Mouse (Mus musculus): Measurements from ENCODE around the gene Slc27a2. TPM values are rescaled to one million over a fixed set of nuclear protein-coding genes. Genes with fewer than 3 reads are reported as not detected.

Slc27a2 gene
- polyA plus RNA-seq, 1 experiment = 9.4 TPM

GRCm38 (mm10) chr2:126542211-126542610 is 10.0 kb upstream of the Slc27a2 start:
- H3K27me3 ChIP-seq (ENCODE audit: control insufficient read depth, insufficient read depth, low read length) = no peaks in the 10 kb centered on the region
- 87% methylated on average over 5 of the region's 5 CpGs for WGBS

GRCm38 (mm10) chr2:126545297-126545696 is 6.9 kb upstream of the Slc27a2 start:
- H3K27me3 ChIP-seq (ENCODE audit: control insufficient read depth, insufficient read depth, low read length) = no peaks in the 10 kb centered on the region
- DNase-seq = no peak
- no peak overlapping the region for H3K27ac ChIP-seq (ENCODE audit: insufficient read depth, low read length)
- WGBS = 72% methylated on average over 5 of the region's 5 CpGs
- no peak overlapping the region for H3K4me3 ChIP-seq (replicated peaks; ENCODE audit: insufficient read depth, low read depth, low read length)
- TF ChIP-seq CTCF (IDR thresholded peaks at IDR 0.05; ENCODE audit: borderline replicate concordance, insufficient read depth, low read depth, low read length) (no peak), POLR2A (IDR thresholded peaks at IDR 0.05; ENCODE audit: borderline replicate concordance, insufficient read depth, low read length) (no peak)
- no peaks in the 10 kb centered on the region for H3K4me1 ChIP-seq (ENCODE audit: control insufficient read depth, insufficient read depth, low read length)

More at GRCm38 (mm10) chr2:126542211-126542610, 10.0 kb upstream of the Slc27a2 start:
- no peak overlapping the region for H3K27ac ChIP-seq (ENCODE audit: insufficient read depth, low read length)
- no peak overlapping the region for H3K4me3 ChIP-seq (replicated peaks; ENCODE audit: insufficient read depth, low read depth, low read length)
- no peak for DNase-seq
- no peaks in the 10 kb centered on the region for H3K4me1 ChIP-seq (ENCODE audit: control insufficient read depth, insufficient read depth, low read length)
- TF ChIP-seq CTCF (IDR thresholded peaks at IDR 0.05; ENCODE audit: borderline replicate concordance, insufficient read depth, low read depth, low read length) (no peak), POLR2A (IDR thresholded peaks at IDR 0.05; ENCODE audit: borderline replicate concordance, insufficient read depth, low read length) (no peak)

- Histone ChIP-seq H3K27me3 (ENCODE audit: control insufficient read depth, insufficient read depth, low read length) (no peaks in the 10 kb centered on the region), H3K4me1 (ENCODE audit: control insufficient read depth, insufficient read depth, low read length) (no peaks in the 10 kb centered on the region), H3K4me3 (replicated peaks; ENCODE audit: insufficient read depth, low read depth, low read length) (no peak overlapping the region), H3K27ac (ENCODE audit: insufficient read depth, low read length) (no peak overlapping the region)
- TF ChIP-seq CTCF (IDR thresholded peaks at IDR 0.05; ENCODE audit: borderline replicate concordance, insufficient read depth, low read depth, low read length) (no peak), POLR2A (IDR thresholded peaks at IDR 0.05; ENCODE audit: borderline replicate concordance, insufficient read depth, low read length) (no peak)
- no peak for DNase-seq
- 86% methylated on average over 3 of the region's 3 CpGs for WGBS
Observed at GRCm38 (mm10) chr2:126546392-126546791, 5.8 kb upstream of the Slc27a2 start.

GRCm38 (mm10) chr2:126549681-126550080 is 2.5 kb upstream of the Slc27a2 start:
- no peak overlapping the region for H3K4me3 ChIP-seq (replicated peaks; ENCODE audit: insufficient read depth, low read depth, low read length)
- DNase-seq = no peak
- H3K4me1 ChIP-seq (ENCODE audit: control insufficient read depth, insufficient read depth, low read length) = 0 out of 2 replicates have a peak, but pooled peaks cover 2% of the 10 kb centered on the region
- no peak overlapping the region for H3K27ac ChIP-seq (ENCODE audit: insufficient read depth, low read length)
- TF ChIP-seq POLR2A (IDR thresholded peaks at IDR 0.05; ENCODE audit: borderline replicate concordance, insufficient read depth, low read length) = no peak
- no peak for TF ChIP-seq CTCF (IDR thresholded peaks at IDR 0.05; ENCODE audit: borderline replicate concordance, insufficient read depth, low read depth, low read length)
- no peaks in the 10 kb centered on the region; the same call in 1 of the 2 replicates for H3K27me3 ChIP-seq (ENCODE audit: control insufficient read depth, insufficient read depth, low read length)
- WGBS = 80% methylated on average over 7 of the region's 7 CpGs

GRCm38 (mm10) chr2:126551244-126551890 is 840 bp upstream of the Slc27a2 start:
- Histone ChIP-seq H3K27me3 (ENCODE audit: control insufficient read depth, insufficient read depth, low read length) (no peaks in the 10 kb centered on the region; the same call in 1 of the 2 replicates), H3K4me3 (replicated peaks; ENCODE audit: insufficient read depth, low read depth, low read length) (no peak overlapping the region), H3K4me1 (ENCODE audit: control insufficient read depth, insufficient read depth, low read length) (0 out of 2 replicates have a peak, but pooled peaks cover 2% of the 10 kb centered on the region), H3K27ac (ENCODE audit: insufficient read depth, low read length) (no peak overlapping the region)
- no peak for TF ChIP-seq CTCF (IDR thresholded peaks at IDR 0.05; ENCODE audit: borderline replicate concordance, insufficient read depth, low read depth, low read length)
- no peak for TF ChIP-seq POLR2A (IDR thresholded peaks at IDR 0.05; ENCODE audit: borderline replicate concordance, insufficient read depth, low read length)
- no peak for DNase-seq
- WGBS = 81% methylated on average over 8 of the region's 8 CpGs

- no peak overlapping the region for H3K4me3 ChIP-seq (replicated peaks; ENCODE audit: insufficient read depth, low read depth, low read length)
- H3K4me1 ChIP-seq (ENCODE audit: control insufficient read depth, insufficient read depth, low read length) = 0 out of 2 replicates have a peak, but pooled peaks cover 2% of the 10 kb centered on the region
- no peak overlapping the region for H3K27ac ChIP-seq (ENCODE audit: insufficient read depth, low read length)
- 40% methylated on average over 5 of the region's 5 CpGs for WGBS
- H3K27me3 ChIP-seq (ENCODE audit: control insufficient read depth, insufficient read depth, low read length) = no peaks in the 10 kb centered on the region; the same call in 1 of the 2 replicates
- no peak for DNase-seq
- TF ChIP-seq CTCF (IDR thresholded peaks at IDR 0.05; ENCODE audit: borderline replicate concordance, insufficient read depth, low read depth, low read length) (no peak), POLR2A (IDR thresholded peaks at IDR 0.05; ENCODE audit: borderline replicate concordance, insufficient read depth, low read length) (no peak)
Observed at GRCm38 (mm10) chr2:126551896-126552295, 311 bp upstream of the Slc27a2 start.

- no peak overlapping the region for H3K27ac ChIP-seq (ENCODE audit: insufficient read depth, low read length)
- H3K27me3 ChIP-seq (ENCODE audit: control insufficient read depth, insufficient read depth, low read length) = no peaks in the 10 kb centered on the region; the same call in 1 of the 2 replicates
- DNase-seq = peak in 1 of 2 experiments; percentile 3
- H3K4me3 ChIP-seq (replicated peaks; ENCODE audit: insufficient read depth, low read depth, low read length) = peak overlapping the region; percentile 39
- TF ChIP-seq POLR2A (IDR thresholded peaks at IDR 0.05; ENCODE audit: borderline replicate concordance, insufficient read depth, low read length) (no peak), CTCF (IDR thresholded peaks at IDR 0.05; ENCODE audit: borderline replicate concordance, insufficient read depth, low read depth, low read length) (no peak)
- H3K4me1 ChIP-seq (ENCODE audit: control insufficient read depth, insufficient read depth, low read length) = 0 out of 2 replicates have a peak, but pooled peaks cover 2% of the 10 kb centered on the region
- WGBS = 3% methylated on average over 26 of the region's 26 CpGs
Observed at GRCm38 (mm10) chr2:126553291-126553639, 1.1 kb downstream of the Slc27a2 start.

- Histone ChIP-seq H3K4me1 (ENCODE audit: control insufficient read depth, insufficient read depth, low read length) (0 out of 2 replicates have a peak, but pooled peaks cover 2% of the 10 kb centered on the region), H3K27ac (ENCODE audit: insufficient read depth, low read length) (no peak overlapping the region), H3K4me3 (replicated peaks; ENCODE audit: insufficient read depth, low read depth, low read length) (no peak overlapping the region), H3K27me3 (ENCODE audit: control insufficient read depth, insufficient read depth, low read length) (no peaks in the 10 kb centered on the region; the same call in 1 of the 2 replicates)
- DNase-seq = no peak
- TF ChIP-seq POLR2A (IDR thresholded peaks at IDR 0.05; ENCODE audit: borderline replicate concordance, insufficient read depth, low read length) (no peak), CTCF (IDR thresholded peaks at IDR 0.05; ENCODE audit: borderline replicate concordance, insufficient read depth, low read depth, low read length) (no peak)
- WGBS = 86% methylated on average over 5 of the region's 5 CpGs
Observed at GRCm38 (mm10) chr2:126555533-126555932, 3.3 kb downstream of the Slc27a2 start.
